Mouse (Mus musculus): Measurements from ENCODE around the gene Ptpn5.

The Ptpn5 gene

GRCm38 (mm10) chr7:47111121-47111520, 22.4 kb downstream of the Ptpn5 start:
- no peak for DNase-seq (ENCODE audit: low spot score in 2 of 2)

GRCm38 (mm10) chr7:47110511-47110910, 23.0 kb downstream of the Ptpn5 start:
- DNase-seq (ENCODE audit: low spot score in 2 of 2): peak; percentile 47 to 76

GRCm38 (mm10) chr7:47108779-47109189, 24.7 kb downstream of the Ptpn5 start:
- peak; percentile 78 to 82 for DNase-seq (ENCODE audit: low spot score in 2 of 2)

GRCm38 (mm10) chr7:47106949-47107348, 26.5 kb downstream of the Ptpn5 start:
- no peak for DNase-seq (ENCODE audit: low spot score in 2 of 2)

- no peak for DNase-seq (ENCODE audit: low spot score in 2 of 2)
These were observed 29.6 kb downstream of the Ptpn5 start for GRCm38 (mm10) chr7:47103671-47104414.

- no peak for DNase-seq (ENCODE audit: low spot score in 2 of 2)
These were observed 30.5 kb downstream of the Ptpn5 start for GRCm38 (mm10) chr7:47102970-47103369.

GRCm38 (mm10) chr7:47100615-47101014, 32.9 kb downstream of the Ptpn5 start:
- DNase-seq (ENCODE audit: low spot score in 2 of 2): no peak

GRCm38 (mm10) chr7:47099306-47099705, 34.2 kb downstream of the Ptpn5 start:
- no peak for DNase-seq (ENCODE audit: low spot score in 2 of 2)

GRCm38 (mm10) chr7:47098044-47098443, 35.4 kb downstream of the Ptpn5 start:
- peak; percentile 54 to 59 for DNase-seq (ENCODE audit: low spot score in 2 of 2)

- no peak for DNase-seq (ENCODE audit: low spot score in 2 of 2)
These were observed 38.5 kb downstream of the Ptpn5 start for GRCm38 (mm10) chr7:47094969-47095368.

- DNase-seq (ENCODE audit: low spot score in 2 of 2): no peak
These were observed 39.5 kb downstream of the Ptpn5 start for GRCm38 (mm10) chr7:47093935-47094334.

GRCm38 (mm10) chr7:47085075-47085474, 48.4 kb downstream of the Ptpn5 start:
- no peak for DNase-seq (ENCODE audit: low spot score in 2 of 2)

GRCm38 (mm10) chr7:47081277-47081676, 52.2 kb downstream of the Ptpn5 start:
- DNase-seq (ENCODE audit: low spot score in 2 of 2): peak in 1 of 2 experiments; percentile 81

GRCm38 (mm10) chr7:47080868-47081267, 52.6 kb downstream of the Ptpn5 start:
- DNase-seq (ENCODE audit: low spot score in 2 of 2): no peak

GRCm38 (mm10) chr7:47077451-47077850, 56.0 kb downstream of the Ptpn5 start:
- DNase-seq (ENCODE audit: low spot score in 2 of 2): no peak

- DNase-seq (ENCODE audit: low spot score in 2 of 2): no peak
These were observed 56.8 kb downstream of the Ptpn5 start for GRCm38 (mm10) chr7:47076729-47077128.

GRCm38 (mm10) chr7:47076193-47076592, 57.3 kb downstream of the Ptpn5 start:
- DNase-seq (ENCODE audit: low spot score in 2 of 2): no peak

- DNase-seq (ENCODE audit: low spot score in 2 of 2): no peak
These were observed 59.7 kb downstream of the Ptpn5 start for GRCm38 (mm10) chr7:47073536-47074521.

GRCm38 (mm10) chr7:47072551-47072950, 60.9 kb downstream of the Ptpn5 start:
- no peak for DNase-seq (ENCODE audit: low spot score in 2 of 2)

GRCm38 (mm10) chr7:47067879-47068278, 65.6 kb downstream of the Ptpn5 start:
- no peak for DNase-seq (ENCODE audit: low spot score in 2 of 2)

GRCm38 (mm10) chr7:47066942-47067341, 66.5 kb downstream of the Ptpn5 start:
- DNase-seq (ENCODE audit: low spot score in 2 of 2): no peak

GRCm38 (mm10) chr7:47061560-47061959, 71.9 kb downstream of the Ptpn5 start:
- no peak for DNase-seq (ENCODE audit: low spot score in 2 of 2)

GRCm38 (mm10) chr7:47059339-47059738, 74.1 kb downstream of the Ptpn5 start:
- DNase-seq (ENCODE audit: low spot score in 2 of 2): no peak
